Mouse (Mus musculus) lung, postnatal 4 days (tissue): ENCODE data around the gene Eif3i.

ENCODE experiments used
- DNase-seq, 2 experiments: peaks; one replicate each; pipeline ENCODE4 v3.0.0; 2021

Eif3i gene

DNA sequence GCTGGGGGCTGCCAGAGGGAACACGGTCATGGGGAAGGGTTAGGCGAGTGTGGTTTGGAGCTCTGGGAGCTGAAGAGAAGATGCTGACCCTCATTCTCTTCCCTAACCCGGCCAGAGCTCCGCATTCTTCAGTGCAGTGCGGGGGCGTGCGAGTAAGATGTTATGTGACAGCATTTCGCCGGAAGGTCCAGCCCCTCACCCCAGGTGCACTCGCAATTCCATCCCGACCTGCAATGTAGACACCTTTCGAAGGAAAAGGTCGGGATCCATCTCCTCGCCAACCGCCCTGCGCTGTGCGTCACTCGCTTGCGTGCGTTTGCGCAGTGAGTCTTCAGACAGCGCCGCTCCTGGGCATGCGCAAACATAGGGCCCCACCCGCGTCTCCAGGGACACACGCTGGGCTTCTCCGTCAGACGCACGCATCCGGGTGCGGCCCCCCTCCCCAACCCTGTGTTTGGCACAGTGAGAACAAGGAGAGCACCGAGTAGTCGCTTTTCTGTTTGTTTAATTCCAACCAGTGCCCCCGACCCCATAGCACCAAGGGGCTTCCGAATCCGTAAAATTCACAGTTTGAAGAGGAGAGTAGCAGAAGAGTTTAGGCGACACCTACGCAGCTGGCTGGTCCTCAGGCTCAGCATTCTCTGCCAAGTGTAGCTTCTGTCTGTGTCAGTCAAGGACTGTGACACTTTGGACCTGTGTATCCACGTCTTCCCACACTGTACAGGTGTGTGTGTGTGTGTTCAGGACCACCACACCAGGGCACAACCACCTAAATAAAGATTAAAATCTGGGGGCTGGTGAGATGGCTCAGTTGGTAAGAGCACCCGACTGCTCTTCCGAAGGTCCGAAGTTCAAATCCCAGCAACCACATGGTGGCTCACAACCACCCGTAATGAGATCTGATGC lies 18.6 kb upstream of the Eif3i start, which contains the start of gene Iqcc:
Gene Iqcc, minus strand, starts transcription at position 314 of the 906 bp plus-strand sequence.
- peak; percentile 96 to 97 for DNase-seq

DNA sequence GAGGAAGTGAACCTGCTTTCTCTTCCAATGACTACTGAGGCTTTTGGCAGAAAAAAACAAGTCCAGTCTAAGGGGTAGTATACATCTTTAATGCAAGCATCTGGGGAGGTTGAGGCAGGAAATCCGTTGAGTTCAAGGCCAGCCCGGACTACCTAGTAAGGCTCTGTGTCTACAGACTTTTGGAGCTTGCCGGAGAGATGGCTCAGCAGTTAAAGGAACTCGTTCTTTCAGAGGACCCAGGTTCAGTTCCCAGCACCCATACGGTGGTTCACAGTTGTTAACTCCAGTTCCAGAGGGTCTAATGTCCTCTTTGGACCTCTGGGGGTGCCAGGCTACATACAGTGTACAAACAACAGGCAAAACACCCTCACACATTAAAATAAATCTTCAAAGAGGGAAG lies 17.6 kb upstream of the Eif3i start:
- no peak for DNase-seq

DNA sequence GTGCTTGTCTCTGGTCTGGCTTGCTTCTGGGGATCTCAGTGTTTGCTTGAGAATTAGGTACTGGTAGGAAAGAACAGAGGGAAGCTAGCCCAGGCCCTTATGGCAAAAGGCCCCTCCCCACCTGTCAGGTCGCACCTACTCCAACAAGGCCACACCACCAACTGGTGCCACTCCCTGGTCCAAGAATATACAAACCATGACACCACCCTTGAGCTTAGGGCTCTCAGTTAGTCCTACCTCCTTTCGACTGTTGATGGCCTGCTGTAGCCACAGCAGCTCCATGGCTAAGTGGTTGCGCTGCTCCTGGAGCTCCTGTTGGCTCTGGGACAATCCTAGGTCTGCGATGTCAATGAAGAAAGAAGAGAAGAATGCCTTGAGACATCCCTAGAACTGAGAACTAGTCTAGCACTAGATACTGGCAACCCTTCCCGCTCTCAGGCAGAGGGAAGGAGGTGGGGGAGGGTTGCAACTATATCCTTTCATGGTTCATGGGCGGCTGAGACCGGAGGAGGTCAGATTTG lies 16.7 kb upstream of the Eif3i start:
- no peak for DNase-seq

DNA sequence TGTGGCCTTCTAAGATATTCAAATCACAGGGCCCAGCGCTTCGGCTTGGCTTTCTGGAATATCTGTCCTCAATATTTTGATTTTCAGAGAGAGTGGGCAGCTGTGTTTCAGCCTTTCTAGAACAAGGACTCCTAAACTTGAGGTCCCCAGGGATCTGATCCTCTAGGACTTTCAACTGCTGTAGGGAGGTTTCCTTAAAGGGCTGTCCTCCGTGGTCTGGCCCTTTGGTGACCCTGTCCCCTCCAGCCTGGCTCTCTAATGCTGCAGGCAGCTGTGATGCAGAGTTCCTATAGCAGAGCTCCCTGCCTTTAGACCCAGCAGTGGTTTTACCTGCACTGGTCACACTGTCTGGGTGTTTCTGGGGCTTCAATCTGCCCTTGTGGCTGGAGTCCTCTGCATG lies 16.2 kb upstream of the Eif3i start:
- no peak for DNase-seq

DNA sequence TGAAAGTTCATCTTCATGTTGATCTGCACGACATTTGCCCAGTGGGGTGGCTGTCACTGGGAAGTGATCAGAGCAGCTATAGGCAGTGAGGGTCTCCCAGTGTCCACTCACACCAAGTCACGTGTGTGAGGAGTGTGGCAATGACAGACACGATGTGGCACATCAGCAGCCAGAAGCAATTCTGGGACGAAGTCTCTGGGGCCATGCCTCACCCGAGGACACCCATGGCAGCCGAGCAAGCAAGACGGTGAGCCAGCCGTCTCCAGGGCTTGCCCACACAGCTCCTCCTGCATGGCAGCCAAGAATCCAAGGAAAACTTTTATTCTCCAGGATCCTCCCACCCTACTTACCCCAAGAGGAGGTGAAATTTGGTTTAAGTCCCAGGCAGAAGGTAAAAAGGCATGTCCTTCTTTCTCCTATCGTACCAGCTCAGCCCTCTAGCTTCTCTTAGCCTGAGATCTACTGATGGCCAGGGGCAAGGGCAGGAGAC lies 15.4 kb upstream of the Eif3i start:
- no peak for DNase-seq

DNA sequence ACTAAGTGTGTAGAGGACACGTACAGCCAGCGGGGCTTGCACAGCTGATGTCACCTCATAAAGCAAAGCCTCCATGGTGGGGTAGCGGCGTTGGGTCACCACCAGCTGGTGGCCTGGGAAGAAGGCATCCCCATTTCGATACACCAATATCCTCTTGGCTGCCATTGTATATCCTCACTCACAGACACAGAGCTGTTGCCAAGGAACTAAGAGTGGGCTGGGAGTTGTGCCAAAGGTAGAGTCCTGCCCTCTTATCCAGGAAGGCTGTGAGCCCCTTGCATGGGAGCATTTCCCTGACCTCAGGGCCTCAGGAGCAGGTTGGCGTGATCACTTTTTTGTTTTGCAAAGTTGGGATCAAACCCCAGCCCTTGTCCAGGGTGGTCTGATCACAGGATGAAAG lies 13.6 kb upstream of the Eif3i start, which contains the start of gene Dcdc2b:
Gene Dcdc2b, minus strand, starts transcription at position 165 of the 400 bp plus-strand sequence.
- DNase-seq, result peak; percentile 65 to 73

DNA sequence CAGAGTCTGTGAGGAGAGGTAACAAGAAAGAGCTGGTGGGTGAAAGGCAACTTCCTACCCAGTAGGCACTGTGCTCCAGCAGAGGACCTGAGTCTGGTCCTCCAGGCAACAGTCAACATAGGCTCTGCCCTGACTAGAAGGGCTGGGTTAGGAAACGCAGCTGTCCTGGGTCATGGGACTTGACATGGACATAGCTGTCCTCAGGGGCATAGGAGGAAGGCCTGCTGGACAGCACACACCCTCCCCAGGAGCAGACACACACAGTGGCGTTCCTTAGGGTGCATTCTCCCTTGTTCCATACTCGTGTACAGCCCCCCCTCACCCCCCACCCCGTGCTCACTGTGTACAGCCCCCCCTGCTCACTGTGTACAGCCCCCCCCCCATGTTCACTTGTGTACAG lies 10.0 kb upstream of the Eif3i start:
- no peak for DNase-seq

- no peak for DNase-seq
Measured at GRCm38 (mm10) chr4:129610026-129610425, 9.6 kb upstream of the Eif3i start.

- no peak for DNase-seq
Measured at GRCm38 (mm10) chr4:129609139-129609631, 8.7 kb upstream of the Eif3i start.

DNA sequence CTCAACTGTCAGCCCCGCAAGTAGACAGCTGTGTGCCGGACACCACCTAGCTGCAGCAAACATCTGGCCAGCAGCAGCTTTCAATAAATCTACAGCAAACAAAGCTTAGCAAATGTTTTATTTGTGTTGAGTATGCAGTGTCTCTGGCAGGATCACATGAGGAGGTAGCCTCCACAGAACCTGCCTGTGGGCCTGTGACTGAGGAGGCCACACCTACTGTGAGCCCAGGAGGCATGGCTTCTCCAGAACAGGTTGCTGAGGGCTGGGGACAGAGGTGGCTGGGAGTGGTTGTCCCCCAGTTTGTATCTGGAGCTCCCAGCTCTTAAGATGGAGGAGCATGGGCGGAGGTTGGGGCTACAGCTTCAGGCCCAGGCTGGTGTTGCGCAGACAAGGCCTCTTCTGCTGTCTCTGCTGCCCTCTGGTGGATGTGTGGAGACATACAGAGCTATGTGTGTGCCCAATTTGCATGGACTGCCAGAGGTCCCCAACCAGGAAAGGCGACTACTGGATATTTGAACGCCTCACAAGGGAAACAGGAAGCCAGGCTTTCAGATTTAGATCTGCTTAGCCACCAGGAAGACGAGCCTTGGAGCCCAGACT lies 8.1 kb upstream of the Eif3i start:
- peak; percentile 77 to 86 for DNase-seq

DNA sequence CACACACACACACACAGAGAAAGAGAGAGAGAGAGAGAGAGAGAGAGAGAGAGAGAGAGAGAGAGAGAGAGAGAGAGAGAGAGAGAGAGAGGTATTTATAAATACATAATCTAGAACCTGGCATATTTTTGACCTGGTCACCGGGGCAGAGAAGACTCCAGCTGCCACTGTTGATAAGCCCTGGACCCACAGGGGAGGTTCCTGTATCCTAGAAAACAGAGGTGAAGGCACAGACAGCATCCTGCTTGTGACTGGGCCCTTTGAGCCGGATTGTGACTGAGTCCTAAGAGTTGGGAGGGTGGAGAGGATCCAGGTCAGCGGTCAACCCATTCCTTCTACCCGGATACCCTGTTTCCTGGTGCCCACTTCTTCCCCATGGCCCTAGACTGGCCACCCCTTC lies 11.6 kb downstream of the Eif3i start:
- DNase-seq, result no peak

- no peak for DNase-seq
Measured at GRCm38 (mm10) chr4:129586943-129587342, 13.5 kb downstream of the Eif3i start.

- DNase-seq, result no peak
Measured at GRCm38 (mm10) chr4:129585773-129586172, 14.7 kb downstream of the Eif3i start.

DNA sequence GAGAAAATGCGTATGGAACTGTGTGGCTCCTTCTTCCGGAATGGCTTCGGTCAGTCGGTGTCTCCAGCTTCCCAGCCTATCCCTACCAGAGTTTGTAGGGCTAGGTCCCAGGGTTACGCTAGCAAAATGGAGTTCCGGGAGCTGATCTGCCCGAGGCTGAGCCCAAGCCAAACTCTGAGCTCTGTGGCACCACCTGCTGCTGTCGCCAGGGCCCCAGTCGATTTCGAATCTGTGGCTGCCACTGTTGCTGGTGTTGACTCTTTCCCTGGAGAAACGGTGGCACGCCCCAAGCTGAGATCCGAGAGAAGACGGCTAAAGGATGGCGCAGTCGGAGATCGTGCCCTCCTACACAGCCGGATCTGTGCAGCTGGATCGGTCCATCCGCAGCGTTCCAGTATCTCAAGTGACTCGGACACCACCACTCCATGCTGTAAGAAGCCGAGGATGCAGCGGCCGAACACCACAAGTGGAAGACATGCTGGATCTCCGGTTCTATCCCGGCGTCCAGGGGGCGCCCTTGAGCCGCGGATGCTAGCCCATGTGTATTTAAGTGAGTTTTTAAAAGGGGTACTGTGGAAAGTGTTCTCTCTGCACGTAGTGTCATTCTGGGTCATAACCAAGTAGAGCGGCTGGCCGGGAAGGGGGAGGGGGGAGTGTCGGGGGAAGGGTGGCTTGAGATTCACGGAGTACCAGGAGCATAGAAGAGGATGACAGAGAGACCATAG lies 15.4 kb downstream of the Eif3i start:
- peak; percentile 89 to 90 for DNase-seq

GRCm38 (mm10) chr4:129584370-129584769 lies 16.1 kb downstream of the Eif3i start:
- no peak for DNase-seq

DNA sequence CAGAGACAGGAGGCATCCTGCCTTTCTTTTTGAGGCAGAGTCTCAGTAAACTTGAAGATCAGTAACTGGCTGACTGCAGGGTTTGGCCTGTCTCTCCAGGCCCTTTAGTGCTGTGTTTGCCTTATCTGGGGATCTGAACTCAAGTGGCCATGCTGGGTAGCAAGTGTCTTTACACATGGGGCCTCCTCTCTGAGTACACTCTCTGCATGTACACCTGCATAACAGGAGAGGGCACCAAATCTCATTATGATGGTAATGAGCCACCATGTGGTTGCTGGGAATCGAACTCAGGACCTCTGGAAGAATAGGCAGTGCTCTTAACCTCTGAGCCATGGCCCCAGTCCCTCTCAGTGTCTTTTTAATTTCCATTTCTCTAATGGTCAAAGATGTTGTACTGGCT lies 18.2 kb downstream of the Eif3i start:
- no peak for DNase-seq

- peak in 1 of 2 experiments; percentile 21 for DNase-seq
Measured at GRCm38 (mm10) chr4:129580347-129580746, 20.1 kb downstream of the Eif3i start.

DNA sequence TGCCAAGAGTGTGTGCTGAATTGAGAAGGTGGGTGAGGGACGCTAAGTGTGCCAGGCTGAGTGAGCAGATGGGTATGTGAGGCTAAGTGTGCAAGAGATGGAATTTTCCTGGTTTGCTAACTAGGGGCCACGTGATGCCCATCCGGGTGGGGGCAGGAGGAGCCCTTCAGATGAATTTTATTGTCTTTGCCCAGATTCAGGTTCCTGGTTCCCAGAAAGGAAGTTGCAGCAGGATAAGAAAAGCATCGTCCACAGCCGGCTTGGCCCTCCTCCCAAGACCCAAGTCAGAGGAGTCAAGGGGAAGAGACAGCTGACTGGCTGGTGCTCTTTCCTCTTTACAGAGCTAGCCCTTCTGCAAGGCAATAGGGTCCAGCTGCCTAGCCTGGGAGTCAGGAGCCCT lies 22.0 kb downstream of the Eif3i start, which contains the start of gene Fam167b:
Gene Fam167b, minus strand, starts transcription at position 84 of the 400 bp plus-strand sequence.
- peak; percentile 49 to 68 for DNase-seq

DNA sequence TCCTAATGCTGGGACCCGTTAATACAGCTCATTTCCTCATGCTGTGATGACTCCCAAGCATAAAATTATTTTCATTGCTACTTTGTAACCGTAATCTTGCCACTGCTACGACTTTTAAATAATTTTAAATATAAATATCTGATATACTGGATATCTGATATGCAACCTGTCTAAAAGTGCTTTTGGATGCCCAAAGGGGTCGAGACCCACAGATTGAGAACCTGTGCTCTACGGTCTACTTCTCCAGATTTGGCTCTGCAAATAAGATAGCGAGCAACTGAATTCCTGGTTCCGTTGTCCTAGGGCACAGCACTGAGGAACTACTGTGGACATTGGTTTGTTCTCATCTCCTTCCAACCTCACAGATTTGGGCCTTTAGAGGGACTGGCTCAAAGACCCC lies 22.8 kb downstream of the Eif3i start:
- DNase-seq, result no peak

DNA sequence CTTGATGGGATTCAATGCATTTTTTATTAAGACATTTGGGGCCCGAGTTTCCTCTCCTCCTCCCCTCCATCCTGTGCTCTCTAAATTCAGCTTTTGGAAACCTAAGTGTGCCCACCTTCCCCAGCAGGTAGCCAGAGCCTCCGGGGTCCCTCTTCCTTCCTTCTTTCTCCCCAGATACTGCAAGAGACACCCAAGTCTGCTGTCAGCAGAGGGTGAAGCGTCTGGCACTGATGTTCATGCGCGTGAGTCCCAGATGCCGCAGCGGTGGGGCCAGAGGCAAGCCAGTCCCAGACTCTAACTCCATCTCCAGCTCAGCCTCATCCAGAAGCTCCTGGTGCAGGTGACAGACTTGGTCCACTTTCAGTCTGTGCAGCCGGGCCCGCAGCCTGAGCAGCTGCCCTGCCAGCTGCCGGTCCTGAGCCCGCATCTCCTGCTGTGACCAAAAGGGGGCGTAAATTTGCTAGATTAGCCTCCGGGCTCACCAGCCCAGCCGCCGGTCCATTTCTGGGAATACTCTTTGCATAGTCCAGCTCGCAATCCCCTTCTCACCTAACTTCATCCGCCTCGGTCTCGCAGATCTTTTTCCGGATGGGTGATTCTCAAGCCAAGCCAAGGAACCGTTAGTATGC lies 23.5 kb downstream of the Eif3i start:
- DNase-seq, result peak; percentile 74 to 82

DNA sequence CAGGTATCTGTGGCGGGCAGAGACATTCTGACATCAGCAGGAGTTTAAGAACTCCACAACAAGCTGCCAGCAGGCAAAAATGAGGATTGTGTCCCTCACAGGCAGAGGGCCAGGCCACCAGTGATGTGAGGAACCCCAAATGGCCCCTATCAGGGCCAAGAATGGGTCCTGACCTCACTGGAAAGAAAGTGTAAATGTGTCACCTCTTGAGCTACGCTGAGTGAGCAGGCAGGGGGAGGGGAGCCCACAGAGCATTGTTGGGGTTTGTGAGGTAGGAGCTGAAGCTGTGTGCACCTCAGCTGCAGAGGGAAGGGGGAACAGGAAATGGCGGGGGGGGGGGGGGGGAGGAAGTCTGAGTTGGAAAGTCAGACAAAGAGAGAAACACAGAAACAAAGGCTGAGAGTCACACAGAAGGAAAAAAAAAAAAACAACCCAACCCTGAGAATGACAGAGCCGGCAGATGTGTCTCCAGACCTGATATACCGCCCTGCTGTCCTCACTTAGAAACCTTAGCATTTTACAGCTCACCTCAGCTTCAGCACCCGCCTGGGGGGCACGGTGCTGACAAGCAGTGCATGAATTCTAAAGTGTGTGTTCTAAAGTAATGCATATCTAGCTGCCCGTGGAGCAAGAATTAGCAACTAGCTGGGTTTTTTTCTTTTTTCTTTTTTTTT lies 25.1 kb downstream of the Eif3i start:
- peak; percentile 56 to 63 for DNase-seq

GRCm38 (mm10) chr4:129573430-129573829 lies 27.0 kb downstream of the Eif3i start, which contains the start of gene Lck:
Lck (minus strand) TSS chr4:129573641.
- DNase-seq, result peak; percentile 25 to 48
